Mouse (Mus musculus) layer of hippocampus, adult 8-10 months (tissue): ENCODE data around the gene Cadps. TPM values are rescaled to one million over a fixed set of nuclear protein-coding genes. Genes with fewer than 3 reads are reported as not detected.

Experiments used
- DNase-seq, 2 experiments: peaks; one replicate each; pipeline ENCODE4 v3.0.0; 2022; ENCODE audit warnings: low spot score in 2 of 2
- total RNA-seq, 4 experiments: library from RNA; stranded (reverse); gene quantifications; 2 replicates each; pipeline ENCODE4 v1.2.4; 2022

The Cadps gene
- total RNA-seq = 100 to 1,000 TPM; 212 to 247 (median 230) TPM

GRCm38 (mm10) chr14:12822491-12823219 lies at the start of gene Cadps:
Gene Cadps, minus strand, starts transcription at chr14:12823079.
- peak; percentile 76 to 81 for DNase-seq

GRCm38 (mm10) chr14:12869605-12870004 lies 46.7 kb upstream of the Cadps start:
- no peak for DNase-seq

GRCm38 (mm10) chr14:12865258-12865657 lies 42.4 kb upstream of the Cadps start:
- peak in 1 of 2 experiments; percentile 11 for DNase-seq

GRCm38 (mm10) chr14:12843860-12844259 lies 21.0 kb upstream of the Cadps start:
- no peak for DNase-seq

- DNase-seq = no peak
These were observed 16.6 kb upstream of the Cadps start for GRCm38 (mm10) chr14:12839471-12839870.

- no peak for DNase-seq
These were observed 16.1 kb upstream of the Cadps start for GRCm38 (mm10) chr14:12838949-12839348.

- DNase-seq = no peak
These were observed 15.4 kb upstream of the Cadps start for GRCm38 (mm10) chr14:12838323-12838722.

- no peak for DNase-seq
These were observed 15.0 kb upstream of the Cadps start for GRCm38 (mm10) chr14:12837902-12838301.

GRCm38 (mm10) chr14:12823781-12824180 lies 902 bp upstream of the Cadps start:
- no peak for DNase-seq

- DNase-seq = peak; percentile 59 to 61
These were observed 918 bp downstream of the Cadps start for GRCm38 (mm10) chr14:12821831-12822490.

- peak; percentile 13 to 24 for DNase-seq
These were observed 1.6 kb downstream of the Cadps start for GRCm38 (mm10) chr14:12821156-12821813.

- DNase-seq = no peak
These were observed 2.7 kb downstream of the Cadps start for GRCm38 (mm10) chr14:12820149-12820548.

GRCm38 (mm10) chr14:12818442-12818841 lies 4.4 kb downstream of the Cadps start:
- DNase-seq = no peak

- no peak for DNase-seq
These were observed 10.8 kb downstream of the Cadps start for GRCm38 (mm10) chr14:12812072-12812471.

- DNase-seq = no peak
These were observed 19.9 kb downstream of the Cadps start for GRCm38 (mm10) chr14:12802995-12803394.

- DNase-seq = peak in 1 of 2 experiments; percentile 24
These were observed 21.8 kb downstream of the Cadps start for GRCm38 (mm10) chr14:12801100-12801499.

- DNase-seq = no peak
These were observed 24.0 kb downstream of the Cadps start for GRCm38 (mm10) chr14:12798926-12799325.

- DNase-seq = peak; percentile 18 to 21
These were observed 38.6 kb downstream of the Cadps start for GRCm38 (mm10) chr14:12784296-12784695.

GRCm38 (mm10) chr14:12780016-12780415 lies 42.9 kb downstream of the Cadps start:
- DNase-seq = no peak

- DNase-seq = peak; percentile 16 to 26
These were observed 44.9 kb downstream of the Cadps start for GRCm38 (mm10) chr14:12777990-12778389.

- DNase-seq = no peak
These were observed 54.0 kb downstream of the Cadps start for GRCm38 (mm10) chr14:12768870-12769269.

- DNase-seq = no peak
These were observed 69.6 kb downstream of the Cadps start for GRCm38 (mm10) chr14:12753237-12753636.
